Mouse (Mus musculus) lung, adult 2 months (tissue): Measurements from ENCODE around the gene Kat7.

Experiments
- CTCF ChIP-seq: fragments of 200-500 bp; IDR thresholded peaks from 2 replicates; pipeline ENCODE4 v1.5.1; 2011; ENCODE audit warnings: mild to moderate bottlenecking, low read length, control low read depth; ENCODE audit not compliant: insufficient read depth
- POLR2A ChIP-seq: fragments of 200-500 bp; IDR thresholded peaks from 2 replicates; pipeline ENCODE4 v1.6.1; 2011; ENCODE audit warnings: low read depth, mild to moderate bottlenecking, control low read depth, low read length, borderline replicate concordance; ENCODE audit errors: extremely low read depth

DNA sequence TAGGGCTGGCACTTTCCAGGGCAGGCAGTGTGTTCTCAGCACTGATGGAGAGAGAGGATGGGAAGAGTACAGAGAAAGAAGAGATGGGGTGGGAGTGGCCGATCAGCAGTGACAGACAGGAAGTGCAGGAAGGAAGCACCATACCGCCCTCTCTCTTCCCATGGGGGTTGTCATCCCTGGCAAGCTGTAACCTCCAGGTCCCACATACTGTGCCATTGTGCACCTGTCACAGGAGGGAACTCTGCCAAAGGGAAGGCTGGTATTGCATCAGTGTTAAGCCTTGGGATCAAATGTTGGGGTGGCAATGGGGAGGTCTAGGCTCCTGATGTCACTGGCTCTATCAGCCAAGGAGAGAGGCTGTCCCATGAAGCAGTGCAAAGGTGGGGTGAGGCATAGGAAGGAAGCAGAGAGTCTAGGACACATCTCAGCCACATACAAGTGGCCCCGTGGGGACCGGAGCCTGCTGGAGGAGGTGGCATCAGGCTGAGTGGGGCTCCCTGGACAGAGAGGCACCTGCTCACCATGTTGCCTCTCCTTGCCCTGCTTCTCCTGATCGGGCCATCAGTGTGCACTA lies 48.8 kb downstream of the Kat7 start, which contains the start of gene Tac4:
- TF ChIP-seq CTCF, result no peak
- no peak for TF ChIP-seq POLR2A
